Mouse (Mus musculus): Measurements from ENCODE around the gene Lbh. TPM values are rescaled to one million over a fixed set of nuclear protein-coding genes. Genes with fewer than 3 reads are reported as not detected.

The Lbh gene
- polyA plus RNA-seq, 1 experiment: 50.2 TPM

- DNase-seq: no peak
- Histone ChIP-seq H3K4me1 (ENCODE audit: control insufficient read depth, insufficient read depth, low read length) (no peaks in the 10 kb centered on the region; the same call in 1 of the 2 replicates), H3K27me3 (ENCODE audit: control insufficient read depth, insufficient read depth, low read length) (no peaks in the 10 kb centered on the region), H3K27ac (ENCODE audit: insufficient read depth, low read length) (no peak overlapping the region), H3K4me3 (replicated peaks; ENCODE audit: insufficient read depth, low read depth, low read length) (no peak overlapping the region)
- TF ChIP-seq POLR2A (IDR thresholded peaks at IDR 0.05; ENCODE audit: borderline replicate concordance, insufficient read depth, low read length) (no peak), CTCF (IDR thresholded peaks at IDR 0.05; ENCODE audit: borderline replicate concordance, insufficient read depth, low read depth, low read length) (no peak)
- 75% methylated on average over 7 of the region's 7 CpGs for WGBS
These were observed 17.8 kb downstream of the Lbh start for GRCm38 (mm10) chr17:72935921-72936320.

GRCm38 (mm10) chr17:72936336-72936735, 18.2 kb downstream of the Lbh start:
- 72% methylated on average over 3 of the region's 3 CpGs for WGBS
- no peak overlapping the region for H3K27ac ChIP-seq (ENCODE audit: insufficient read depth, low read length)

GRCm38 (mm10) chr17:72937204-72937603, 19.1 kb downstream of the Lbh start:
- Histone ChIP-seq H3K4me3 (replicated peaks; ENCODE audit: insufficient read depth, low read depth, low read length) (no peak overlapping the region), H3K4me1 (ENCODE audit: control insufficient read depth, insufficient read depth, low read length) (no peaks in the 10 kb centered on the region; the same call in 1 of the 2 replicates), H3K27ac (ENCODE audit: insufficient read depth, low read length) (no peak overlapping the region), H3K27me3 (ENCODE audit: control insufficient read depth, insufficient read depth, low read length) (no peaks in the 10 kb centered on the region)
- WGBS: 94% methylated on average over 9 of the region's 9 CpGs
- DNase-seq: no peak
- TF ChIP-seq CTCF (IDR thresholded peaks at IDR 0.05; ENCODE audit: borderline replicate concordance, insufficient read depth, low read depth, low read length) (no peak), POLR2A (IDR thresholded peaks at IDR 0.05; ENCODE audit: borderline replicate concordance, insufficient read depth, low read length) (no peak)

More at GRCm38 (mm10) chr17:72936336-72936735, 18.2 kb downstream of the Lbh start:
- Histone ChIP-seq H3K4me3 (replicated peaks; ENCODE audit: insufficient read depth, low read depth, low read length) (no peak overlapping the region), H3K4me1 (ENCODE audit: control insufficient read depth, insufficient read depth, low read length) (no peaks in the 10 kb centered on the region; the same call in 1 of the 2 replicates), H3K27me3 (ENCODE audit: control insufficient read depth, insufficient read depth, low read length) (no peaks in the 10 kb centered on the region)
- TF ChIP-seq POLR2A (IDR thresholded peaks at IDR 0.05; ENCODE audit: borderline replicate concordance, insufficient read depth, low read length): no peak
- no peak for TF ChIP-seq CTCF (IDR thresholded peaks at IDR 0.05; ENCODE audit: borderline replicate concordance, insufficient read depth, low read depth, low read length)
- DNase-seq: no peak

- no peaks in the 10 kb centered on the region for H3K27me3 ChIP-seq (ENCODE audit: control insufficient read depth, insufficient read depth, low read length)
- no peak overlapping the region for H3K27ac ChIP-seq (ENCODE audit: insufficient read depth, low read length)
- no peaks in the 10 kb centered on the region; the same call in 1 of the 2 replicates for H3K4me1 ChIP-seq (ENCODE audit: control insufficient read depth, insufficient read depth, low read length)
- 61% methylated on average over 11 of the region's 11 CpGs for WGBS
- TF ChIP-seq CTCF (IDR thresholded peaks at IDR 0.05; ENCODE audit: borderline replicate concordance, insufficient read depth, low read depth, low read length) (no peak), POLR2A (IDR thresholded peaks at IDR 0.05; ENCODE audit: borderline replicate concordance, insufficient read depth, low read length) (no peak)
- H3K4me3 ChIP-seq (replicated peaks; ENCODE audit: insufficient read depth, low read depth, low read length): no peak overlapping the region
- no peak for DNase-seq
These were observed 20.1 kb downstream of the Lbh start for GRCm38 (mm10) chr17:72938026-72938795.

- DNase-seq: no peak
- no peak overlapping the region for H3K4me3 ChIP-seq (replicated peaks; ENCODE audit: insufficient read depth, low read depth, low read length)
- WGBS: 86% methylated on average over 15 of the region's 15 CpGs
- no peaks in the 10 kb centered on the region; the same call in 1 of the 2 replicates for H3K4me1 ChIP-seq (ENCODE audit: control insufficient read depth, insufficient read depth, low read length)
- H3K27ac ChIP-seq (ENCODE audit: insufficient read depth, low read length): no peak overlapping the region
- TF ChIP-seq CTCF (IDR thresholded peaks at IDR 0.05; ENCODE audit: borderline replicate concordance, insufficient read depth, low read depth, low read length) (no peak), POLR2A (IDR thresholded peaks at IDR 0.05; ENCODE audit: borderline replicate concordance, insufficient read depth, low read length) (no peak)
- H3K27me3 ChIP-seq (ENCODE audit: control insufficient read depth, insufficient read depth, low read length): no peaks in the 10 kb centered on the region
These were observed 20.9 kb downstream of the Lbh start for GRCm38 (mm10) chr17:72938871-72939568.

GRCm38 (mm10) chr17:72939569-72939899, 21.4 kb downstream of the Lbh start:
- WGBS: 87% methylated on average over 6 of the region's 6 CpGs
- no peak for DNase-seq
- H3K27ac ChIP-seq (ENCODE audit: insufficient read depth, low read length): no peak overlapping the region
- no peaks in the 10 kb centered on the region; the same call in 1 of the 2 replicates for H3K4me1 ChIP-seq (ENCODE audit: control insufficient read depth, insufficient read depth, low read length)
- no peaks in the 10 kb centered on the region for H3K27me3 ChIP-seq (ENCODE audit: control insufficient read depth, insufficient read depth, low read length)
- no peak for TF ChIP-seq POLR2A (IDR thresholded peaks at IDR 0.05; ENCODE audit: borderline replicate concordance, insufficient read depth, low read length)
- no peak for TF ChIP-seq CTCF (IDR thresholded peaks at IDR 0.05; ENCODE audit: borderline replicate concordance, insufficient read depth, low read depth, low read length)
- H3K4me3 ChIP-seq (replicated peaks; ENCODE audit: insufficient read depth, low read depth, low read length): no peak overlapping the region

GRCm38 (mm10) chr17:72944368-72944767, 26.3 kb downstream of the Lbh start:
- Histone ChIP-seq H3K4me3 (replicated peaks; ENCODE audit: insufficient read depth, low read depth, low read length) (no peak overlapping the region), H3K27ac (ENCODE audit: insufficient read depth, low read length) (no peak overlapping the region), H3K4me1 (ENCODE audit: control insufficient read depth, insufficient read depth, low read length) (no peaks in the 10 kb centered on the region), H3K27me3 (ENCODE audit: control insufficient read depth, insufficient read depth, low read length) (no peaks in the 10 kb centered on the region)
- TF ChIP-seq POLR2A (IDR thresholded peaks at IDR 0.05; ENCODE audit: borderline replicate concordance, insufficient read depth, low read length) (no peak), CTCF (IDR thresholded peaks at IDR 0.05; ENCODE audit: borderline replicate concordance, insufficient read depth, low read depth, low read length) (no peak)
- 81% methylated on average over 5 of the region's 5 CpGs for WGBS
- no peak for DNase-seq

All from cerebellum, adult 2 months (tissue).